Mouse (Mus musculus): ENCODE data around the gene Ankrd11. TPM values are rescaled to one million over a fixed set of nuclear protein-coding genes. Genes with fewer than 3 reads are reported as not detected.
"Not testable (repeated sequence)": the region's sequence is repeated elsewhere in the genome, so short reads cannot be mapped to it uniquely, and the experiment has no call there.

Gene Ankrd11
- total RNA-seq (2021), result 100 to 1,000 TPM; 145 to 177 TPM

DNA sequence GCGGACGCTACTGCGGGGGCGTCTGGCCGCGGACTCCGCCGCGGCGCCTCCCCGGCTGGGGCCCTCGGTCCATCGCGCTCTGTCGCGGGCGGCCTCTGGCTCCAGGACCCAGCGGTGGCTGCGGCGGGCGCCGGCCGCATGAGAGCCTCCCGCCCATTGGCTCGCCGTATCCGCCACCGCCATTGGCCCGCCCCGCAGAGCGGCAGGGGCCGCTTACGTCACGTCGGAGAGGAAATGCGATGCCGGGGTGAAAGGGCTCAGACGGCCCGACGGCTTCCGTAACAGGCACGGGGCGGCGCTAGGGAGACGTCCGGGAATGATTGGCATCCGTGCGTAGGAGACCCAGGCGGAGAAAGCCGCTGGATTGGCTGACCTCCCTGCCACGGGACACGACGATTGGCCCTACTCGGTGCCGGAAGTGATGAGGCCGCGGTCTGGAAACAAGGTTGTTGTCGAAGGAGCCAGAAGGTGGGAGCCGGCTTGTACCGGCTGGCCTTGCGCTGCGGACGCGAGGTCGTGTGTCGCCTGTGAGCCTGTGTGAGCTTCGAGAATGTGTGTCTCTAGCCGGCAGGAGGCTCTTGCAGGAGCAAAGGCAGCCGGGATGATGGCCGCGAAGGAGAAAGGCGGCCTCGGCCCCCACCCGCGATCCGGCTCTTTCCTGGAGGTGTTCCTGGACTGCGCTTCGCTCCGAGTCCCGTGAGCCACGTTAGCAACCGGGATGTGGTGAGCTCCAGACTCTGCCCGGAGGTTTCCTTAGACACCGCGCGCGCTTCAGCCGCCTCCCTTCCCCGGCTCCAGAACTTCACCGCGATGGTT, at the start of gene Ankrd11:
TSS of gene Ankrd11 (minus strand) at position 120 of the 816 bp plus-strand sequence.
- intact Hi-C loops (cut with DNase I), result loop anchor here (5.0 kb wide), 1 partner anchor 40 kb away; no protein-coding TSS in a partner anchor
- DNase-seq (ENCODE audit: low spot score in 2 of 2), result peak; percentile 100

DNA sequence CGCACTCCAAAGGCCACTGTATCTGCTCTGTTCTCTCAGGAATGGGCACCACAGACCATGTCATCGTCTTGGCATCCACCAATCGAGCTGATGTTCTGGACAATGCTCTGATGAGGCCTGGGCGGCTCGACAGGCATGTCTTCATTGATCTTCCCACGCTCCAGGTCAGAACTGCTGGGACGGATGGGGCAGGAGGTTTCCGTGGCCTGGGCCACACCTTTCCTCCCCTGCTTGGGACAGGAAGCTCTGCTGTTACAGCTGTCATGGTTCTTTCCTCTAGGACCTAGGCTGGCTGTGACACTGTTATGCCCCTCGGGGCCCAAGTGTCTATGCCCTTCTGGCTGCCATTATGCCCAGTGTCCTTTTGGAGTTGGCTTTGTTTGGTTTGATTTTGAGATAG, 45.2 kb upstream of the Ankrd11 start:
- intact Hi-C loops (cut with DNase I), result no loop called here
- no peak for DNase-seq (ENCODE audit: low spot score in 2 of 2)

DNA sequence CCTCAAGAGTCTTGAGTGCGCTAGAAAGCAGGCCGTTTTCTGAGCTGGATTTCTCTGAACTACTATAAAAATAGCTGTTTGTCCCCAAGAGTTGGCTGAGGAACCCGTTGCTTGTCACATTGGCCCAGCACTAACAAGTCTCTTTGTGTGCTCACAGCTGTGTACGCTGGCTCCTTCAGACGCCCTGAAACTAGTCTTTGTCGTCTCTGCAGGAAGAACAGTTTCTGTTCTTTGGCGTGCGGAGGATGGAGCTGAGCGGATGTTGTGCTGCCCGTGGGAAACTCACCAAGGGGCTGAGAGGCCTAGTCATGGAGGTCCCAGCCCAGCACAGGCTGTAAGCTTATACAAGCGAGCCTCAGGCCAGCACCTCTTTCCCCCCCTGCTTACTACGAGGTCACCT, 41.5 kb upstream of the Ankrd11 start:
- intact Hi-C loops (cut with DNase I), result no loop called here

DNA sequence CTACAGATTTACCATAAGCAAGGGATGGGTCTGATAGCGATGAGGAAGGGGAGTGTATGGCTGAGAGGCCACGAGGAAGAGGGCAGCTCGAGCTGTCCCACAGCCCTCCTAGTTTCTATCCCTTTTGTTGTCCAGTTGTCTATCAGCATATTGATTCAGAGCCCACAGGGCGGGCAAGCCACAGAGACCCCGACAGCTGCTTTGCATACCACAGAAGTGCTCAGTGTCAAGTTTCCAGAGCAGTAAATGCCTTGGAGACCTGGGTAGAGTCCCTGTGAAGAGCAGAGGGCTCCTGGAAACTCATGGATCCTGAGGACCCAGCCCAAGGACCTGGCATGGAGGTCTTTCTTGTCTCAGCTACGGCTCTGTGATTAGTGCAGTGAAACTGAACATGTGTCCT, 40.9 kb upstream of the Ankrd11 start:
- intact Hi-C loops (cut with DNase I), result no loop called here
- DNase-seq (ENCODE audit: low spot score in 2 of 2), result no peak

More for the DNA sequence above, 41.5 kb upstream of the Ankrd11 start:
- peak; percentile 18 to 25 for DNase-seq (ENCODE audit: low spot score in 2 of 2)

DNA sequence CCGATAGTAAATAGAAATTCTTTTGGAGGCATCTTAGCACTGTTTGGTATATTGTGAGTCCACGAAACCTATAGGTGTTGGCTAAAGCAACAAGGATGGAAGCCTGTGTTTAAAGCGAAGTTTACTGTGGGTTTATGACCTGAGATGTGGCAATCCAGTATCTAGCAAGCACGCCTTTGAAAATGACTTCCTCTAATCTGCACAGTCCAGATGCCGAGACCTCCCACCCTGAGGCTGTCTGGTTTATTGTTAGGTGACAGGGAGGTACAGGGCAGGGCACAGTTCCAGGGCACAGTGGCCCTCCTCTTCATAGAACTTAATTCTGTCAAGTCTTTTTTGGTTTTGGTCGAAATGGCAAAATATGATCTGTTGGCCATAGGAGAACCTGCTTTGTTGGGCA, 35.1 kb upstream of the Ankrd11 start:
- intact Hi-C loops (cut with DNase I), result no loop called here
- no peak for DNase-seq (ENCODE audit: low spot score in 2 of 2)

DNA sequence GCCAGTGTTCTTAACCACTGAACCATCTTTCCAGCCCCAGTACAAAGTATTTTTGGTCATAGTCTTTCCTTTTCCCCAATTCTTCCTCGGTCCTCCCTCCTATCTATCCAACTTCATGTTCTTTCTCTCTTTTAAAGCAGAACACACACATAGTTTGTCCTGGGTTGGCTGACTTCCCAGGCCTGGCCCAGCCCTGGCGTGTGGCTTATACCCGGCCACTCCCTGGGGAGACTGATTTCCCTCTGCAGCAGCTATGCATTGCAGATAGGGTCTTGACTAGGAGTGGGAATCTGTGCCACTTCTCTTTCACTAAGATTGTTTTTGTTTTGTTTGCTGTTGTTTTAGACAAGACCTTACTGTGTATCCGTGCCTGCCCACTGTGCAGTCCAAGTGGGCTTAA, 29.1 kb upstream of the Ankrd11 start:
- DNase-seq (ENCODE audit: low spot score in 2 of 2), result no peak
- intact Hi-C loops (cut with DNase I), result no loop called here

DNA sequence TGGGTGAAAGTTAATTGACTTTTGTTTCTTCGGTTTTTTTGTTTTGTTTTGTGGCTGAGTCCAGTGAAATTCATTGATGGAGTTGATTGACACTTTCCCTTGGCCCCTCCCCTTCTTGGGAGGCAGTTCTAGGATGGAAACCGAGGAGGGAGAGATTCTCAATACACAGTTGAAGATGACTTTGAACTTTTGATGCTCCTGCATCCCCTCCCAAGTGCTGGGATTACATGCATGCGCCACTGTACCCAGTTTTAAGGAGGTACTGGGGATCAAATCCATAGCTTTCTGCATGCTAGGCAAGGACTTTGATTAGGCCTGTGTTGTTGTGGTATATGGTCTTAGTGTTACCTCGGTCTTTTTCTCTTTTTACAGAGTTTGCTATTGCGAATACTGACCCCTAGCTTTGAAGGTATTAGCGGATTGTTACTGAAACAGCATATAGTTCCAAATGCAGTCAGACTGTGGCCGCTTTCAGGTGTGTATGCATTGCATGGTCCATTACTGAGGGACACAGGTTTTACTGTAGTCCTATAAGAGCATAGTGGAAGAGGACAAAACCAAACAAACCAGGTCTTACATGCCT, 24.1 kb upstream of the Ankrd11 start:
- DNase-seq (ENCODE audit: low spot score in 2 of 2), result no peak
- intact Hi-C loops (cut with DNase I), result loop anchor here (1.0 kb wide), 1 partner anchor 34 kb away; no protein-coding TSS in a partner anchor

DNA sequence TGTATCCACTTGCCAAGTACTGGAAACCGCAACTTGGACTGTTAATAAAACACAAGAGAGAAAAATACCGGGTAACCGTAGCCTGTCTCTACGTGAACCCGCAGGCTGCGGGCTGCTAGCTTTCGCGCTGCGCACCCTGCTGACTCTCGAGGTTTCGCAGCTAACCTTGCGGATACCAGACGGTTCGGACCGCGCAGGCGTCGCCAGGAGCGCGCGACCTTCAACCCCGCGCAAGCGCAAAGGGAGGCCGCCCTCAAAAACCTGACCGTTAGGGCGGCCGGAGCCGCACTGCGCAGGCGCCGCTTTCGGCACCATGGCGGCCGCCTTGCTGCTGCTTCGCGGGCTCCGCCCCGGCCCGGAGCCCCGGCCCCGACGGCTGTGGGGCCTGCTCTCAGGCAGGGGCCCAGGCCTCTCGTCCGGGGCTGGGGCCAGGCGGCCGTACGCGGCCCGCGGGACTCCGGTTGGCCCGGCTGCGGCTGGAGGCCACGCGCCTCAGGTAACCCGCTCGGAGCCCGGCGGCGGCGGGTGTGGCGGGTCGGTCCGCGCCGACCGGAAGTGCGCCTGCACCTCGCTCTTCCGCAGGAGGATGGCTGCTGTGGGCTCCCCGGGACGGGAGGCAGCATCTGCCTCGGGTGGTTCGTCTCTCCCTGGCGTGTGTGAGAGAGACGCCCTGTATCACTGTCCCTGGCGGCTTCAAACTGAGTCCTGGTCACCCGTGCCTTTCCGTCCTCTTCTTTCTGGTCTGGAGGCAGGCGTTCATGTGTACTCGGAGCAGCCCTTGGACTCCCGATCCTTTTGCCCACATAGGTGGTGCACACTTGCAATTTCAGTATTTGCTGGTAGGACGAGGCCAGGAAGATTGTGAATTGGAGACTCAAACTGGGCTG, 23.4 kb upstream of the Ankrd11 start:
- peak; percentile 95 to 97 for DNase-seq (ENCODE audit: low spot score in 2 of 2)
- intact Hi-C loops (cut with DNase I), result loop anchor here (1.0 kb wide), 2 partner anchors 35 to 159 kb away; no protein-coding TSS in a partner anchor

DNA sequence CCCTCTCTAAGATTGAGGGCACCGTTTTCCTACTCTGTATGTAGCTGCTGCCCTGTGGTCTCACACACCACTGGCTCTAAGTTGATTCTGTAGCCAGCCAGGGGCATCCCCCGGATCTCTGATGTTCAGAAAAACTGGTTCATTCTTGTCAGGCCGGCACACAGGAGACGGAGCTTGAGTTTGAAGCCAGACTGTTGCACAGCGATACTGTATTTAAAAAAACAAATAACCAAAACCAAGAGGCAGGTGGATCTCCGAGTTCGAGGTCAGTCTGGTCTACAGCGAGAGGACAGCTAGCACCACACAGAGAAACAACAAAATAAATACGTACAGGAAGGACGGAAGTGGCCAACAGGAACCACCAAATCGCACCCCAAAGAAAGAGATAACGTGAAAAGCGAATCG, 22.7 kb upstream of the Ankrd11 start:
- intact Hi-C loops (cut with DNase I), result loop anchor here (1.0 kb wide), 1 partner anchor 159 kb away; no protein-coding TSS in a partner anchor
- peak in 1 of 2 experiments; percentile 9 for DNase-seq (ENCODE audit: low spot score in 2 of 2)

DNA sequence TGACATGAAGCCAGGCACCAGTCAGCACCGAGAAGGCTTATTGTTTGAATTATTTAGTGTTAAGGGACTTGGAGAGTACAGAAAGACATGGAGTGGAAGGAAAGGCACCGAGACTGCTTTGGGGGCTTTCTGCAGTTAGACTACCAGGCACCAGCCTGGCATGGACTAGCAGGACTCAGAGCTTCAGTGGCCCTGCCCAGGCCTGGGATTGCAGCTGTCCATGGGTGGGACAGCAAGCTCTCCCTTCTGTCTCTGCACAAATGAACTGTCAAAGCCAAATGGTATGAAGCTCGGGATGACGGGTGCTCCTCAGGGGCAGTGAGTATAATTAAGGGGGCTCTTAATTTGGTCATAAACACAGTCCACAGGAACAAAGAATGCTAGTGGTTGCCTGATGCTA, 22.0 kb upstream of the Ankrd11 start:
- intact Hi-C loops (cut with DNase I), result no loop called here

DNA sequence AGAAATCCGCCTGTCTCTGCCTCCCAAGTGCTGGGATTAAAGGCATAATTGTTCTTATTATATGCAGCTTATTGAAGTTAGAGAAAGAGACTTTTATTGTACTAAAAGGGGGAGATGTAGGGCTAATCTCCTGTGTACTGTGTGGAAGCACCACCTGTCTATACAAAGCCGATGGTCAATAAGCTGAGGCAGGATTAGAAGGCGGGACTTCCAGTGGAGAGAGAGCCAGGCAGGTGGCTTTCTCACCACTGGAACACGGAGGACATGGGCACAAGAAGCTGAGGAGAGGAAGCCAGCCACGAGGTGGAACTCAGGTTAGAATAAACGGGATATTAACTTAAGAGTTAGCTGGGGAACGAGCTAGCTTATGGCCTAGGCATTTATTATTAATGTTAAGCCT, 20.6 kb upstream of the Ankrd11 start, which contains the start of gene Spg7:
TSS of gene Spg7 (plus strand) at position 222 of the 400 bp plus-strand sequence.
- no peak for DNase-seq (ENCODE audit: low spot score in 2 of 2)
- intact Hi-C loops (cut with DNase I), result no loop called here

More for the DNA sequence above, 22.0 kb upstream of the Ankrd11 start:
- no peak for DNase-seq (ENCODE audit: low spot score in 2 of 2)

DNA sequence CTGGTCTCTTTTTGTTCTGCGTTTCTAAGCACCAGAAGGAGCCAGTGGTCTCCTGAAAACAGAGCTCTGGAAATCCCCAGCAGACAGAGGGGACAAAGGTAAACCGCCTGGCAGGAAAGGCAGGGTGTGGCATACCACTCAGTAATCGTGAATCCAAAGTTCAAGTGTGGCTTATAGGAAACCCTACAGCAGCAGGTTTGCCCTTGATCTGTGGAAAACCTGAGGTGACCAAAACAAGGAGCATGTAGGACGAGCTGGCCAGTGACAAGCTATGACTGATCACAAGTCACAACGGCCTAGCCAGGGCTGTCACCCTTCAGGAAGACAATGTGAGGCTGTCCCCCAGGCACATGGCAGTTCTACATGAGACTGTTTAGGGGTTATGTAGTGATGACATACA, 9.4 kb upstream of the Ankrd11 start:
- intact Hi-C loops (cut with DNase I), result no loop called here

DNA sequence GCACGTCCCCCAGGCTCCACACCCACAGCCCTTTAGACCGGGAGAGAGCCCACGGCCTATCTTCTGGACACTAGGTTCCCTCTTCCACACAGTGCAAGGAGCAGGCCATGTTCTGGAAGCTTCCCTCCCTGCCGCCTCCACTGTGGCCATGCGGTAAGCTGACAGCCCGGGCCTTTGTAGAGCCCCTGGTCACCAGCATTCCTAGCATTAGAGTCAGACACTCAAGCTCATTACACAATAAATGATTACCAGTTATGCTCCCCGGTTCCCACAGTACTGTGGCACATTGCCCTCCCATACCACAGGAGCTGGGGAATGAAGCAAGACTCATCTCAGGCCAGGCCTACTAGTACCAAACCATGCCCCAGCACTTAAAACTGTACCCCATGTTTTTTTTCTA, 6.3 kb upstream of the Ankrd11 start:
- DNase-seq (ENCODE audit: low spot score in 2 of 2), result no peak
- intact Hi-C loops (cut with DNase I), result no loop called here

More for the DNA sequence above, 9.4 kb upstream of the Ankrd11 start:
- no peak for DNase-seq (ENCODE audit: low spot score in 2 of 2)

DNA sequence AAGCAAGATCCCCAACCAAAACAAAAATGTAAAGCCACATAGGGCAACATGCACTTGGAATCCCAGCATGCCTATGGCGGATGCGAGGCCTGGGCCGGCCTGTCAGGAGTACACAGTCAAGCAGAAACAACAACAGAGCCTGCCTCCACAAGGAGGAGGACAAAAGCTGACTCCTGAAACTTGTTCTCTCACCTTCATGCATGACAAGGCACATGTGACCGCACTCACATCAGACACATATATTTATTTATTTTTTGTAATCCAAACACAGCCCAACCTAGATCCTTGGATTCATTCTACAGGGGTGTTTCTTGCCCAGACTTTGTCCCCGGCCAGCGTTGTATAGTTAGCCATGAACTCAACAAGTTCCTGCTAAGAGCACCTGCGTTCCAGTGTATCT, 5.8 kb upstream of the Ankrd11 start:
- intact Hi-C loops (cut with DNase I), result no loop called here
- no peak for DNase-seq (ENCODE audit: low spot score in 2 of 2)

DNA sequence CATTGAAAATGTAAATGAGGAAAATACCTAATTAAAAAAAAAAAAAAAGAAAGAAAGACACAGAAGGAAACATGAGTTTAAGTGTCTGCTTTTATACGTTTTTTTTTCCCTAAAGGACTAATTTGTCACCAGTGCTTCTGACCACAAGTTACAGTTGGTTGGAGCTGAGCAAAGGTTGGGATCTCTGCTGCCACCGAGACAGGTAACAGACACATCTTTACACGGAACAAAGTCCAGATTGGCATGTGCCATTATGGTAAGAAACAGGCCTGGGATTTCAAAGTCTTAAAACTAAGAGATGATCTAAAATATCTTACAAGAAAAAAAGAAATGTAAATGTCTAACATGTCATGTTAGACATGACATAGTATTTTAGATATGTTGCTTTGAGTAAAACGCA, 4.6 kb upstream of the Ankrd11 start:
- DNase-seq (ENCODE audit: low spot score in 2 of 2), result no peak
- intact Hi-C loops (cut with DNase I), result no loop called here

DNA sequence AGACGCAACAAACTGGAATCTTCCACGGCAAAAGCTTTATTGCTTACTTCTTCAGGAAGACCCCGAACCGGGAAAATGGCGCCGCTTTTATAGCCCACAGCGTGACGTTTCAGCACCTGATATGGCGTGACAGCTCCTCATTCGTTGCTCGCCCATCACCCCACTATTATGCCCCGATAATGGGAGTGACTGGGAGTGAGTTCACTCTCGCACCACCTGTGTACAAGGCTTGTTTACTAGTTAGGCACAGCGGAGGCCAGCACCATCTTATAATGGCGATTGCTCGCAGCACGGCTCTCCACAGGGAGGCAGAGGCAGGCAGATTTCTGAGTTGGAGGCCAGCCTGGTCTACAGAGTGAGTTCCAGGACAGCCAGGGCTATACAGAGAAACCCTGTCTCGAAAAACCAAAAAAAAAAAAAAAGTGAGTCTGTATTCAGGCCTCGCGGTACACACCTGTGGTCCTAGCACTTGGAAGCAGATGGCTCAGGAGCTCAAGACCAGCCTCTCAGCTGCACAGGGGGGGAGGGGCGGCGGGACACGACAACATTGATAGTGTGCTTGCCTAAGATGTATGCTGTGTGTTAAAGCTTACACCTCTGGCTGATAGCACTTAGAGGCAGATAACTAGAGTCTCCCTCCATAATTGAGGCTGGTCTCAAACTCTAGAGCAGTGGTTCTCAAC, 2.8 kb upstream of the Ankrd11 start:
- intact Hi-C loops (cut with DNase I), result loop anchor here (5.0 kb wide), 1 partner anchor 43 kb away; no protein-coding TSS in a partner anchor
- DNase-seq (ENCODE audit: low spot score in 2 of 2), result not testable (repeated sequence)

DNA sequence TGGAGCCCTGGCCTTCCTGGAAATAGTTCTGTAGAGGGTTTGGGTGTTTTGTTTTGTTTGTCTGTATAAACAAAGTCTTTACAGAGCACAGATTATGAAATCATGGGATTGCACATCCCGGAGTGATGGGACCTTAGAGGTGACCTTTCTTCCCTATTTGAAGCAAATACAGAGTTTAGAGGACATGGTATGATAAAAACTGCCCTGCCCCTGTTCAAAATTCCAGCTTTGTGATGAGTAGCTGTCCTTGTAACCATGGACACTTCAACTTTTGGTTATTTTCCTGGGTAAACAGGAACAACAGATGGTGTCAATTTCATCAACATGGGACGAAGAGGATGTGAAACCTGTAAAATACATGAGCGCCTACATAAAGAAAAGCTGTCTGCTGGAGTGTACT, 1.9 kb upstream of the Ankrd11 start:
- intact Hi-C loops (cut with DNase I), result loop anchor here (5.0 kb wide), 1 partner anchor 42 kb away; no protein-coding TSS in a partner anchor
- no peak for DNase-seq (ENCODE audit: low spot score in 2 of 2)

DNA sequence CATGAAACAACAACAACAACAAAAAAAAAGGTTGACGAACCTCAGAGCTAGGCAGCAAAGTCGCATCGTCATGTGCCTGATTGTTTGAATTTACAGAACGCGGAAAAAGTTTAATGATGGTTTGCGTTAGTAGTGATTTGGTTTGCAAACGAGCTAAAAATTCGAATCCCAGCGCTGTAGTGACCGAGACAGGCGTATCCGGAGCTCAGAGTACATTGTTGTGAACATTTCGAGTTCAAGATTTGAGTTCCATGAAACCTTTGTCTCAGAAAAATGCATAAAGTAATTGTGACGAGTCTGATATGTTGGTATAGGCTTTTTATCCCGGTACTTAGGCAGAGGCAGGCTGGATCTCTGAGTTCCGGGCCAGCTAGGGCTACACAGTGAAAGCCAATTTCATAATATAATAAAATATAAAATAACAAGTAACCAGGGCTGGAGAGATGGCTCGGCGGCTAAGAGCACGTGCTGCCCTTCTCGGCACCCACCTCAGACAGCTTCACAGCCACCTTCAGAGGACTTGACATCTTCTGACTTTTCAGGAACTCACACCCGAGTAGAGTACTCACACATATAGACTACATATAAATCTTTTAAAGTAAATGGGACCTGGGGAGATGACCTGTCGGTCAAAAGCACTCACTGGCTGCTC, 1.0 kb upstream of the Ankrd11 start:
- DNase-seq (ENCODE audit: low spot score in 2 of 2), result no peak
- intact Hi-C loops (cut with DNase I), result loop anchor here (5.0 kb wide), 1 partner anchor 41 kb away; no protein-coding TSS in a partner anchor

DNA sequence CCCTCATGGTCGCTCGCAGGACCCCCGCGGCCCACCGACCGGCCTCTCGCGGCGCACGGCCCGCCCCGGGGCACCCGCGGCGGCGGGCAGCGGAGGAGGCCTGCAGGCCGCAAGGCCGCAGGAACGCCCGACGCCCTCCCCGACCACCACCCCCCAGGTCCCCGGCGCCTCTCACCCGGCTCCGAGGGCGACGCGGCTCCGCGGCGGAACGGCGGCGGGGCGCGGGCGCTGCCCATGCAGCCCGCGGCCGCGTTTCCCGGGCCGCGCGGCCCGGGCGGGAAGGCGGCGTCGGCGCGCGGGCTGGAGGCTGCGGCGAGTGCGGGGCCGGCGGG, 337 bp downstream of the Ankrd11 start:
- no peak for DNase-seq (ENCODE audit: low spot score in 2 of 2)
- intact Hi-C loops (cut with DNase I), result loop anchor here (2.0 to 5.0 kb wide), 2 partner anchors 39 to 135 kb away; no protein-coding TSS in a partner anchor

All from left cerebral cortex, postnatal 36 days (tissue).